Mouse (Mus musculus): Measurements from ENCODE around the gene Cib4.

GRCm38 (mm10) chr5:30522406-30522805, 23.2 kb downstream of the Cib4 start:
- TF ChIP-seq POLR2A (IDR thresholded peaks at IDR 0.05; ENCODE audit: borderline replicate concordance, extremely low read depth, insufficient read depth, insufficient read length, poor library complexity, severe bottlenecking): no peak
- no peak for TF ChIP-seq CTCF (IDR thresholded peaks at IDR 0.05; ENCODE audit: borderline replicate concordance, extremely low read depth, insufficient read depth, insufficient read length)
